Mouse (Mus musculus) limb, embryonic 11.5 days (tissue): ENCODE measurements around the gene Mad1l1. TPM values are rescaled to one million over a fixed set of nuclear protein-coding genes. Genes with fewer than 3 reads are reported as not detected.
A peak's percentile ranks its signal among the peaks of the same experiment; 100 is the strongest.

Source experiments
- ATAC-seq: fragments of 200-750 bp; cut with Nextera tagmentation; 2 replicates; pipeline ENCODE4 v1.8.0; 2017; ENCODE audit warnings: low read depth; ENCODE audit not compliant: insufficient number of reproducible peaks, low FRiP score, low TSS enrichment
- DNase-seq: peaks from one replicate; pipeline ENCODE4 v3.0.0-alpha.2; 2015; ENCODE audit warnings: low spot score
- H3K27ac ChIP-seq: fragments of 300-500 bp; sonication (generic); replicated peaks from 2 replicates; pipeline ENCODE4 v1.5.1; 2014; ENCODE audit warnings: low read depth, mild to moderate bottlenecking, low read length
- H3K27me3 ChIP-seq: fragments of 300-500 bp; sonication (generic); 2 replicates; pipeline ENCODE4 v1.6.1; 2014; ENCODE audit warnings: mild to moderate bottlenecking, low read length, mixed read lengths; ENCODE audit not compliant: control insufficient read depth, insufficient read depth
- H3K36me3 ChIP-seq: fragments of 300-500 bp; sonication (generic); 2 replicates; pipeline ENCODE4 v1.6.1; 2014; ENCODE audit warnings: mild to moderate bottlenecking, low read length, moderate library complexity, mixed read lengths; ENCODE audit not compliant: control insufficient read depth, insufficient read depth
- H3K4me1 ChIP-seq: fragments of 300-500 bp; sonication (generic); 2 replicates; pipeline ENCODE4 v1.6.1; 2014; ENCODE audit warnings: low read length, mixed read lengths; ENCODE audit not compliant: control insufficient read depth, insufficient read depth
- H3K4me2 ChIP-seq: fragments of 300-500 bp; sonication (generic); 2 replicates; pipeline ENCODE4 v1.6.1; 2014; ENCODE audit warnings: low read depth, mild to moderate bottlenecking, moderate library complexity; ENCODE audit not compliant: severe bottlenecking
- H3K4me3 ChIP-seq: fragments of 300-500 bp; sonication (generic); 2 replicates; pipeline ENCODE4 v1.5.1; 2014; ENCODE audit warnings: low read depth, low read length
- H3K9ac ChIP-seq: fragments of 300-500 bp; sonication (generic); 2 replicates; pipeline ENCODE4 v1.6.1; 2014; ENCODE audit warnings: mild to moderate bottlenecking, low read length
- H3K9me3 ChIP-seq: fragments of 300-500 bp; sonication (generic); 2 replicates; pipeline ENCODE4 v1.6.1; 2016; ENCODE audit warnings: low read length; ENCODE audit not compliant: control insufficient read depth
- WGBS: fragments of 180-500 bp; shearing (Covaris S2); extraction: QIAGEN DNeasy Blood & Tissue Kit; methylation state at CpG from one replicate; pipeline ENCODE4 v1.1.7; 2014; 5-methylcytosine and 5-hydroxymethylcytosine counted together
- polyA plus RNA-seq: library from polyadenylated mRNA; unstranded; fragments of >200 nt; fragmentation: Nextera tagmentation; extraction: Ambion mirVana; gene quantifications from 2 replicates; pipeline ENCODE4 v1.2.1, GENCODE M21; 2014

Mad1l1 gene
- polyA plus RNA-seq, 1 experiment from 2014 or later = 51.5 TPM

GRCm38 (mm10) chr5:140225103-140225502 lies 96.2 kb downstream of the Mad1l1 start:
- H3K27ac ChIP-seq = no peak overlapping the region
- ATAC-seq = no peak
- no peak overlapping the region for H3K9ac ChIP-seq
- no peaks in the 10 kb centered on the region for H3K9me3 ChIP-seq
- no peak overlapping the region for H3K4me3 ChIP-seq
- DNase-seq = no peak
- WGBS = 90% methylated on average over 2 of the region's 2 CpGs
- H3K27me3 ChIP-seq = no peaks in the 10 kb centered on the region
- H3K4me1 ChIP-seq = no peaks in the 10 kb centered on the region
- H3K36me3 ChIP-seq = no peaks in the 10 kb centered on the region
- no peak overlapping the region for H3K4me2 ChIP-seq

- Histone ChIP-seq H3K27me3 (no peaks in the 10 kb centered on the region), H3K4me2 (no peak overlapping the region), H3K4me1 (no peaks in the 10 kb centered on the region), H3K27ac (no peak overlapping the region), H3K36me3 (no peaks in the 10 kb centered on the region), H3K9ac (no peak overlapping the region), H3K4me3 (no peak overlapping the region), H3K9me3 (no peaks in the 10 kb centered on the region)
- ATAC-seq (no peak), DNase-seq (no peak)
- 89% methylated on average over 20 of the region's 20 CpGs for WGBS
Observed at GRCm38 (mm10) chr5:140223070-140224053, 98.0 kb downstream of the Mad1l1 start.

- Histone ChIP-seq H3K4me1 (no peaks in the 10 kb centered on the region), H3K9me3 (no peaks in the 10 kb centered on the region), H3K36me3 (no peaks in the 10 kb centered on the region), H3K4me2 (no peak overlapping the region), H3K27ac (no peak overlapping the region), H3K27me3 (no peaks in the 10 kb centered on the region), H3K4me3 (no peak overlapping the region), H3K9ac (no peak overlapping the region)
- DNase-seq (no peak), ATAC-seq (no peak)
- WGBS = 84% methylated on average over 3 of the region's 3 CpGs
Observed at GRCm38 (mm10) chr5:140221016-140221650, 100.2 kb downstream of the Mad1l1 start.

- WGBS = 89% methylated on average over 1 of the region's 1 CpGs
- no peak overlapping the region for H3K4me2 ChIP-seq
- H3K36me3 ChIP-seq = no peaks in the 10 kb centered on the region
- H3K9ac ChIP-seq = no peak overlapping the region
- no peak overlapping the region for H3K4me3 ChIP-seq
- H3K27me3 ChIP-seq = no peaks in the 10 kb centered on the region
- no peak overlapping the region for H3K27ac ChIP-seq
- ATAC-seq (no peak), DNase-seq (no peak)
- no peaks in the 10 kb centered on the region for H3K4me1 ChIP-seq
- H3K9me3 ChIP-seq = no peaks in the 10 kb centered on the region
Observed at GRCm38 (mm10) chr5:140219252-140219651, 102.1 kb downstream of the Mad1l1 start.

- WGBS = 32% methylated on average over 2 of the region's 2 CpGs
Observed at GRCm38 (mm10) chr5:140217900-140218299, 103.5 kb downstream of the Mad1l1 start.

GRCm38 (mm10) chr5:140217083-140217482 lies 104.3 kb downstream of the Mad1l1 start:
- WGBS = 72% methylated on average over 3 of the region's 3 CpGs

More at GRCm38 (mm10) chr5:140217900-140218299, 103.5 kb downstream of the Mad1l1 start:
- ATAC-seq (no peak), DNase-seq (peak; percentile 78)
- no peak overlapping the region for H3K4me2 ChIP-seq
- H3K9me3 ChIP-seq = no peaks in the 10 kb centered on the region
- no peak overlapping the region for H3K9ac ChIP-seq
- no peaks in the 10 kb centered on the region for H3K36me3 ChIP-seq
- H3K27ac ChIP-seq = no peak overlapping the region
- H3K4me1 ChIP-seq = no peaks in the 10 kb centered on the region
- H3K27me3 ChIP-seq = no peaks in the 10 kb centered on the region
- H3K4me3 ChIP-seq = no peak overlapping the region

GRCm38 (mm10) chr5:140215471-140216087 lies 105.8 kb downstream of the Mad1l1 start:
- Histone ChIP-seq H3K4me1 (no peaks in the 10 kb centered on the region; the same call in 1 of the 2 replicates), H3K4me2 (no peak overlapping the region), H3K27me3 (no peaks in the 10 kb centered on the region), H3K27ac (no peak overlapping the region), H3K36me3 (no peaks in the 10 kb centered on the region), H3K9ac (no peak overlapping the region), H3K4me3 (no peak overlapping the region), H3K9me3 (no peaks in the 10 kb centered on the region)
- 78% methylated on average over 4 of the region's 4 CpGs for WGBS
- DNase-seq (no peak), ATAC-seq (no peak)

More at GRCm38 (mm10) chr5:140217083-140217482, 104.3 kb downstream of the Mad1l1 start:
- Histone ChIP-seq H3K4me2 (no peak overlapping the region), H3K27ac (no peak overlapping the region), H3K4me1 (no peaks in the 10 kb centered on the region; the same call in 1 of the 2 replicates), H3K9me3 (no peaks in the 10 kb centered on the region), H3K27me3 (no peaks in the 10 kb centered on the region), H3K4me3 (no peak overlapping the region), H3K36me3 (no peaks in the 10 kb centered on the region), H3K9ac (no peak overlapping the region)
- ATAC-seq (no peak), DNase-seq (no peak)

- Histone ChIP-seq H3K27ac (no peak overlapping the region), H3K4me3 (no peak overlapping the region), H3K4me1 (peaks cover 10% of the 10 kb centered on the region), H3K36me3 (no peaks in the 10 kb centered on the region), H3K27me3 (no peaks in the 10 kb centered on the region), H3K4me2 (no peak overlapping the region), H3K9me3 (no peaks in the 10 kb centered on the region), H3K9ac (no peak overlapping the region)
- WGBS = 84% methylated on average over 4 of the region's 4 CpGs
- no peak for ATAC-seq
- no peak for DNase-seq
Observed at GRCm38 (mm10) chr5:140213001-140213400, 108.4 kb downstream of the Mad1l1 start.
